Mouse (Mus musculus): Measurements from ENCODE around the gene Clmp.
"Not testable (repeated sequence)": the region's sequence is repeated elsewhere in the genome, so short reads cannot be mapped to it uniquely, and the experiment has no call there.

The Clmp gene

DNA sequence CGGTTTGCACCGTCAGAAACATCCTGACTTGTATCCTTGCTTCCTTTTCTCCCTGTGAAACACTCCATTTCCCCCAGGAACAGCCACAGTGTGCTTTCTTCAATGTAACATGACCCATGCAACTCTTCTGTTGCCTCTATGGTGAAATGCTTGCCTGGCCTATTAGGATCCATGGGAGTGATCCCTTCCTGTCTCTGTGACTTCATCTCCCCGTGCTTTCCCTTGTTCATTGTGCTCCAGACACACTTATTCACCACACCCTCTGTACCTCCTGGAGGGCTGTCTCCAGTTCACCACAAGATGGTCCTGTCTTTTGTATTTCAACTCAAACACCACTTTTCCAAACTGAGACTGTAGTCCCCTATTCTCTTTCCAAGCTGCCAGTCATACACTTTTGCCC, 94.3 kb downstream of the Clmp start:
- no peak for DNase-seq (ENCODE audit: low spot score)

DNA sequence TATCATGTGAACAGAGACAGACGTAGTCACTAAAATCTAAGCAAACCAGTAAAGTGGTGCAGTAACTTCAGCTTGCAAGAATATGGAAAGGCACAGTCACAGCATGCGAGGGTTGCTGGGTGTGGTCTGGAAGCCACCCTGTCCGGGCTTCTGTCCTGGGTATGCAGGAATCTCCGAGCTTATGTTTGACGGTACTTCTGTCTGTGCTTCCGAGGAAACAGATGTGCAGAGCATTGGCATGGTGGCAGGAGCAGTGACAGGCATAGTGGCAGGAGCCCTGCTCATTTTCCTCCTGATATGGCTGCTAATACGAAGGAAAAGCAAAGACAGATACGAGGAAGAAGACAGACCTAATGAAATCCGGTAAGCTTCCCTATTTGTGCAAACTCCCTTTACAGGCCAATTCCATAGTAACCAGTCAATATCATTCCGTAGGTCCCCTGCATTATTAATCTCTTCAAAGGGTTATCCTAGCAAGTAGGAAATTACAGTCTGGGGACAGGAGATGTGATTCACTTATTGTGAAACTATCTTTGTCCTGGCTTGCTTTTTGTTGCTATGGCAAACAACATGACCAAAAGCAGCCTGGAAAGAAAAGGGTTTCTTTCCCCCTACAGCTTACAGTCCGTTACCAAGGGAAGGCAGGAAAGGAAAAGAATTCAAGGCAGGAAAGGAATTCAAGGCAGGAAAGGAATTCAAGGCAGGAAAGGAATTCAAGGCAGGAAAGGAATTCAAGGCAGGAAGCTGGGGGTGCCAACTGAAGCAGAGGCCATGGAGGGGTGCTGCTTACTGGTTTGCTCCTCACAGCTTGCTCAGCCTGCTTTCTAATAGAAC, 95.3 kb downstream of the Clmp start:
- no peak for DNase-seq (ENCODE audit: low spot score)

DNA sequence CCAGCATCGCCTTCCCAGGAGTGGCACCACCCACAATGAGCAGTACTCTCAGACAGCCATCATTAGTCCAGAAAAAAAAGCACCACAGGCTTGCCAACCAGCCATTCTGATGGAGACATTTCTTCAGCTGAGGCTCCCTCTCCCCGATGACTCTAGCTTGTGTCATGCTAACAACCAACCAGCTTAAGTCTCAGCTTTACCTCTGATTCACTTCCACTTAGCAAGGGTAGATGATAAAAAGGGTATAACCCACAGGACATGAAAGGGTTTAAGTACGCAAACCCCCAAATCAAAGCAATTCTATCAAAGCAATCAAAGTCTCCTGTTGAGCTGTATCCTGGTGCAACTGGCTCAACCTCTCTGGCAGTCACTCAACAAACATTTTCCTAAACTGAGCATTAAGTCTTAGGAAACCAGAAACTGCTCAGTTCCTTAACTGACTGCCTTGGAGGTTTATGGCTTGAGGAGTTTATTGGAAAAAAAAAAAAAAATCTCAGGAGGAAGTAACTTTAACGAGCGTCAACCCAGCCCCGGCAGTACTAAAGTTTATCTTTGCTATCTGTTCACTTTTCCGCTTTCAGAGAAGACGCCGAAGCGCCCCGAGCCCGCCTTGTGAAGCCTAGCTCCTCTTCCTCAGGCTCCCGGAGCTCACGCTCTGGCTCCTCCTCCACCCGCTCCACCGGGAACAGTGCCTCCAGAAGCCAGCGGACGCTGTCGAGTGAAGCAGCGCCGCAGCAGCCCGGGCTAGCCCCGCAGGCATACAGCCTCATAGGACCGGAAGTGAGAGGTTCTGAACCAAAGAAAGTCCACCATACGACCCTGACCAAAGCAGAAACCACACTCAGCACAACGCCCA, 96.2 kb downstream of the Clmp start:
- peak; percentile 68 for DNase-seq (ENCODE audit: low spot score)

DNA sequence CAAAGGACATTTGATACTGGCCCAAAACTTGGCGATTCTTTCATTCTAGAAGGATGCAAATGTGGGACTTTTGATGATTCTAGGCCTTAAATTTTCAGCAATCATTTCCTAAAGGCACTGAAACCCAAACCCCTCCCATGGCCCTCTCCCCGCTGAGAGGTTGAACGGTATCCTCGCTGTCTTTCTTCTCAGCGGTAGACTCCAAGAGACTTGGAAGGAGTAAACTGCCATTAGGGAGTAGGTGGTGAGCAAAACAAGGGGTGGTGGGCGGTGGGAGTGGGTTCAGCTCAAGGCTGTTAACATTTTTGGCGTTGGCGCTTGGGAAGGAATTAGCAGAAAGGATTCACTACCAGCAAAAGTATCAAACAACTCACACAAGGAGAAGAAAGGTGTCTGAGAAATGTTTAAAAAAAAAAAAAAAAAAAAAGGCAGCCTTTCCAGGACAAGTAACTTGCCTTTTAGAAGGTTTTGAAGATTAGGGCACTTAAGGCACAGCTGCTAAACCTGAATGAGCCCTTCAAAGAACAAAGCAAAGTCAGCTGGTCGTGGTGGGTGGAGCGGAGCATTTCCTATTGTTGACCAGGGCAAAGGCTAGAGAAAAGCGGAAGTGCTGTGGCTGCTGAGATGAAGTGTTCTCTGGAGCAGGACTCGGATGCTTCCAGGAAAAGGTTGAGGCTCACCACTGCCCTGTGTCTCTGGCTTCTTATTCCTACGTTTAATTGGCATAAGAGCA, 98.0 kb downstream of the Clmp start:
- peak; percentile 92 for DNase-seq (ENCODE audit: low spot score)

GRCm38 (mm10) chr9:40784374-40784967, 98.7 kb downstream of the Clmp start:
- DNase-seq (ENCODE audit: low spot score): no peak

DNA sequence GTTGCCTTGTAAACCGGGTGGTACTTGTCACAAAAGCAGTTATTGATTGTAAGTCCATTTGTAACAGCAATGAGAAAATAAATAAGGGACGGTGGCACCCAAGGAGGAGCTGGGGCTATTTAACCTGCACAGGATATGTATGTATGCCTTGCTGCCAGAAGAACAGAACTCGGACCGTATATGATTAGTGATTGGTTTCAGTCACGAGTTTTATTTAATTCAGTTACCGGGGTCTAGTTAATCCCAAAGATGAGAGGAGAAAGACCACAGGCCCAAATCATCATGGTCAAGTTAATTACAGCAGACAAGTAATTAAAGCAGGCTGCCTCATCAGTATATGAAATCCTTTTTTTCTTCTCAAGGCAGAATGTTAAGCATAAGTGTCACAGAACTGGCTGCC, 99.7 kb downstream of the Clmp start:
- DNase-seq (ENCODE audit: low spot score): no peak

DNA sequence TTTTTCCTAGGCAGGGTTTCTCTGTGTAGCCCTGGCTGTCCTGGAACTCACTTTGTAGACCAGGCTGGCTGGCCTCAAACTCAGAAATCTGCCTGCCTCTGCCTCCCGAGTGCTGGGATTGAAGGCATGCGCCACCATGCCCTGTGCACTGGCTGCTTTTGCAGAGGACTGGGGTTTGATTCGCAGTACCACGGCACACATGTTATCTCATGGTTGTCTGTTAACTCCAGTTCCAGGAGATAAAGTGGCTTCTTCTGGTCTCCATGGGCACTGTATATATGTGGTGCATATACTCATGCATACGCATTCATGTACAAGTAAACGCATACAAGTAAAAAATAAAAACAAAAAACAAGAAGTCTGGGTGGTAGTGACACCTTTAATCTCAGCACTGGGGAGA, 101.1 kb downstream of the Clmp start:
- DNase-seq (ENCODE audit: low spot score): not testable (repeated sequence)

- no peak for DNase-seq (ENCODE audit: low spot score)
Observed at GRCm38 (mm10) chr9:40791864-40792633, 106.3 kb downstream of the Clmp start.

DNA sequence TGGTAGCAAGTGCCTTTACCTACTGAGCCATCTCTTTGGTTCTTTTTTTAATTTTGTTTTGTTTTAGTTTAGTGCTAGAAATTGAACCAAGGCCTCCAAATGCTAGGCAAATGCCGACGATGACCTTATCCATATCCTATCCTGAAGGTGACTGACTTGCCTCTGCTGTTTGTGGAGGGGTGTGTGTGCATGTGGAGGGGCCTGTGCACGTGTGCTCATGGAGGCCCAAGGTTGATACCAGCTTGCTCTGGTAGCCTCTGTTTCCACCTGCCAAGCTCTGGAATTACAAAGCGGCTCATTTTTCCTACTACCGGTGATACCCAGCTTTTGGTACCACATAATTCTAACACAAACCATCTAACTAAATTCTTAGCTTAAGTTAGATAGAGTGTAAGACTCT, 107.8 kb downstream of the Clmp start:
- DNase-seq (ENCODE audit: low spot score): no peak

DNA sequence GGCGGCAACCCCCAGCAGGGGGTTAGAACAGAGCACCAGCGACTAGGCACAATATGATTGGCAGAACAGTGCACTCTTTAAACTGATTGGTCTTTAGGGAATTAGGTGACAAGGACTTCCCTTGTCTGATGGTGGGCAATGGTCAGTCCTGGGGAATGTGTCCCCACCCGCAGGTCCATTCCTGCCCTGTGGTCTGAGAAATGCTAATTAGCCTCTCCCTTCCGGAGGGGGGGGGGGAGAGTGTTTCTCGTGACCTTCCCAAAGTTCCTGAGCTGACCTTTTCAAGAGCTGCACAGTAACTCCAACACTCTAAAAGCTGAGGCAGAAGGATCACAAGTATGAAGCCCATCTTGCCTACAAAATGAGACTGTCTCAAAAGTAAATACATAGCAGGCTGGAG, 108.5 kb downstream of the Clmp start:
- DNase-seq (ENCODE audit: low spot score): no peak

DNA sequence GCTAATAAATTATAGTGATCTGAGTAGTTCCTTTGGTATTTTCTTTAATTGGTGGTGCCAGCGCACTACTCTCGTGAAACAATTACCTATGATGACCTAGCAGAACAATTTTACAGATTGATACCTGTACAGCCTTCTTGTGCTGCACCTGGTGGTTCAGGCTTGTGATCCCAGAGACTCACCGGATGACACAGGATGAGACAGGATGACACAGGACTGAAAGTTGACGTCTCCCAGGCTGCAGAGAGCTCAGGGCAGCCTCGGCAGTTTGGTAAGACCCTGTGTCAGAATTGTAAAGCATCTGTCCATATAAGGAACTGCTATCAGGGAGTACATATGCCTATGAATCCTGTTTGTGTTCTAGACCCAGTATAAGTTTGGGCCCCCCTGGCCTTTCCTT, 109.2 kb downstream of the Clmp start:
- no peak for DNase-seq (ENCODE audit: low spot score)

DNA sequence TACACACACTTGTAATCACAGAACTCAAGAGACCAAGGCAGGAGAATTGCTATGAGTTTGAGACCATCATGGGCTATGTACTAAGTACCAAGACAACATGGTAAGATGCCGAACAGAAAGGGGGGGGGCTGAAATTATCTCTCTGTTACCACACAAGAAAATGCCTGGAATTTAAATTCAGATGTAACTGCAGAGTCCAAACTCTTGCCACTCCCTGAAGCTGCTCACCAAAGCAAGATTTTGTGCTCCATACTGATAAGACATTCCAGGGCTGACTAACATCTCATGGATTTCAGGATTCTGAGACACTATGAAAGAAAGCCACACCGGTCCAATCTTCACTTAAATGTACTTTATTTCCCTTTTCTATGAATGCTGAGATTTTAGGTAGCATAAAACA, 109.8 kb downstream of the Clmp start:
- no peak for DNase-seq (ENCODE audit: low spot score)

DNA sequence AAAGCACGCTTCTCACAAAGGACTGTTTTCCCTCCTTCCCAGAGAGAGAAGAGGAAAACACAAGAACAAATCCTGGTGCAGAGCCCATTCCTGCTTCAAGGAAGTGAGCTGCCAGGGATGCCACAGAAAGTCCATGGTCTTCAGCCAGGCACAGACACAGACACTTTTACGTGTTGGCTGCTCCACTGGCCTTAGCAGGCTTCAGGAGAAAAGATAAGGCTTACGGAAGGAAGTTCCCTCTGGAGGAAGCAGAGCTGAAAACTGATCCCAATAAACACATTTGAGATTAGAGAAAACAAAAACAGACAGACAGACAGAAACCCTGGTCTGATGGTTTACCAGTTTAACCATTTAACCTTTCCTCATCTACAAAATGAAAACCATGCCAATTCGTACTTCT, 110.3 kb downstream of the Clmp start:
- no peak for DNase-seq (ENCODE audit: low spot score)

DNA sequence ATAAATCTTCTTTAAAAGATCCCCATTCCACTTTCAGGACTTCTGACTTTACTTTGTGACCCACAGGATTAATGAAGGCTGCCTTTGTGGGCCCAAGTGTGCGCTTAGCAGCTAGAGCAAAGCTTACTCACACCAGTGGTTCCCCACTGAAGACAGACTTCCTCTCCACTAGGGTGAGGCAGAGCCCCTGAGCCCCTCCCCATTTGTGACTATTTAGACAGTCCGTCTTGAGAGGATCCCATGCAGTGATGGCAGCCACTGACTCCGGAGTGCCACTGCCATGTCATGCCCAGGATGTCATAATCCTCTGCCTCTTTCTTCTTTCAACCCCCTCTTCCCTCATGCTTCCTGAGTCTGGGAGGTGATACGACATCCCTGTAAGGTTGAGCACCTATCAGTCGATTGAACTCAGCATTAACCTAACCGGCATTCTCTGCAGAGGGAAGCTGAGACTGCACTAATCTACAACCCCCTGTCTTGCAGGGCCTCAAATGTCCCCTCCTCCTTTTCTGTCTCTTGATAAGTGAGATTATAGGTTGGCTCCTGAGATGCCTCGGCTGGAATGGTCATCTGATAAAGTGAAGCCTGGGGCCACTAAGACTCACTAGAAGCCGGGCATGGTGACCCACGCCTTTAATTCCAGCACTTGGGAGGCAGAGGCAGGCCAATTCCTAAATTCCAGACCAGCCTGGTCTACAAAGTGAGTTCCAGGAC, 112.6 kb downstream of the Clmp start:
- no peak for DNase-seq (ENCODE audit: low spot score)

DNA sequence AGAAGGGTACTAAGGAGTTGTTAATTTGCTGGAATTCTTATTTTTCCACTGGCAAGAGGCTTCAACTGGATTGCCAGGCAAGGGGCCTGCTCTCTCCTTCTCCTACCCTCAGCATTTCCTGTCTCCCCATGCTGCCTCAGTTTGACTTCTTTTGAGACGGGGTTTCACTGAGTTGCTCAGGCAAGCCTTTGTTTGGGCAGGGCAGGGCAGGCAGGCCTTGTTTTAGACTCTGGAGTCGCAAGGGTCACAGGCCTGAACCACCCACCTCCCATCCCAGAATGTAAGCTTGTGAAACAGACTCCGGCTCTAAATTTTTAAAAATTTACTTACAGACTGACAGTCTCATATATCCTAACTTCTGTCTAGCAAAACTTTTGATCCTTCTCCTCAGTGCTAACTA, 113.3 kb downstream of the Clmp start:
- DNase-seq (ENCODE audit: low spot score): no peak

- DNase-seq (ENCODE audit: low spot score): peak; percentile 87
Observed at GRCm38 (mm10) chr9:40799837-40800501, 114.2 kb downstream of the Clmp start.

- DNase-seq (ENCODE audit: low spot score): peak; percentile 100
Observed at GRCm38 (mm10) chr9:40800675-40801612, 115.2 kb downstream of the Clmp start, which contains the start of gene Hspa8. Gene Hspa8, plus strand, starts transcription at chr9:40800984.

- DNase-seq (ENCODE audit: low spot score): not testable (repeated sequence)
Observed at GRCm38 (mm10) chr9:40801614-40802532, 116.1 kb downstream of the Clmp start.
